ENCODE assay signal across 10 mouse cellular contexts in genomic region chr13:36729731-36730340, GRCm38 (mm10). TPM values are rescaled to one million over a fixed set of nuclear protein-coding genes. Genes with fewer than 3 reads are reported as not detected.
A peak's percentile ranks its signal among the peaks of the same experiment; 100 is the strongest.
DNase-seq lines count a peak whose midpoint lies in the region; ATAC-seq lines count a peak whose summit lies in the region.
"Had no signal": no experiment of that assay in that cellular context is flagged by ENCODE, and none has a peak within 500 bp of the region (broad histone marks: within the 10 kb centered on the region; RNA-seq: fewer than 3 reads in every experiment).

No protein-coding gene starts in this region.

- H3K27ac ChIP-seq in embryonic facial prominence, embryonic 10.5 days (replicated peaks): no peak overlapping the region
- H3K27ac ChIP-seq in hindbrain, embryonic 16.5 days (ENCODE audit: low read depth, low read length): peak overlapping the region; percentile 68
- peak overlapping the region; percentile 47; the same call in 1 of the 2 replicates for H3K27ac ChIP-seq in neural tube, embryonic 12.5 days

- peaks cover 100% of the 10 kb centered on the region for H3K27me3 ChIP-seq in embryonic facial prominence, embryonic 10.5 days (replicated peaks; ENCODE audit: low read depth, poor library complexity, severe bottlenecking)
- peaks cover 15% of the 10 kb centered on the region for H3K27me3 ChIP-seq in hindbrain, embryonic 16.5 days (replicated peaks; ENCODE audit: control insufficient read depth, insufficient read depth, low read length)
- H3K27me3 ChIP-seq in neural tube, embryonic 12.5 days (replicated peaks): peaks cover 83% of the 10 kb centered on the region

- H3K4me1 ChIP-seq in embryonic facial prominence, embryonic 10.5 days: peaks cover 44% of the 10 kb centered on the region
- H3K4me1 ChIP-seq in hindbrain, embryonic 16.5 days (ENCODE audit: control insufficient read depth, insufficient read depth, low read depth, low read length): peaks cover 6% of the 10 kb centered on the region
- peaks cover 19% of the 10 kb centered on the region; the same call in 1 of the 2 replicates for H3K4me1 ChIP-seq in neural tube, embryonic 12.5 days

- H3K9ac ChIP-seq in hindbrain, embryonic 16.5 days (ENCODE audit: low read depth, low read length): peak overlapping the region; percentile 73
- H3K9ac ChIP-seq in neural tube, embryonic 12.5 days: peak overlapping the region; percentile 66

- no peaks in the 10 kb centered on the region for H3K9me3 ChIP-seq in embryonic facial prominence, embryonic 10.5 days
- H3K9me3 ChIP-seq in hindbrain, embryonic 16.5 days (ENCODE audit: control insufficient read depth, low read length): no peaks in the 10 kb centered on the region
- no peaks in the 10 kb centered on the region for H3K9me3 ChIP-seq in neural tube, embryonic 12.5 days

- intact Hi-C loops in heart, postnatal 25 days (cut with DNase I): loop anchor here (10.0 kb wide), 1 partner anchor 445 kb away; no protein-coding TSS in a partner anchor

- H3K4me3 ChIP-seq in embryonic facial prominence, embryonic 10.5 days: peak overlapping the region; percentile 16; the same call in 1 of the 2 replicates
- H3K4me3 ChIP-seq in hindbrain, embryonic 16.5 days (ENCODE audit: low read length): peak overlapping the region; percentile 45
- H3K4me3 ChIP-seq in neural tube, embryonic 12.5 days: peak overlapping the region; percentile 28

- peak; percentile 86 for DNase-seq in heart, adult 11 months
- DNase-seq in heart, postnatal 25 days (ENCODE audit: low spot score): no peak
- peak; percentile 43 for DNase-seq in embryonic facial prominence, embryonic 10.5 days (ENCODE audit: low spot score)
- DNase-seq in spleen, adult 12 weeks (ENCODE audit: low spot score): no peak
- DNase-seq in heart, postnatal 4 days: no peak
- DNase-seq in natural killer cell, adult 2 months (ENCODE audit: low spot score in 2 of 2): no peak
- DNase-seq: layer of hippocampus, postnatal 36 days had no signal

- H3K4me2 ChIP-seq in hindbrain, embryonic 16.5 days (ENCODE audit: low read length): peak overlapping the region; percentile 55
- peak overlapping the region; percentile 58 for H3K4me2 ChIP-seq in neural tube, embryonic 12.5 days (replicated peaks)

- no peak for ATAC-seq in hindbrain, embryonic 16.5 days
- ATAC-seq in neural tube, embryonic 12.5 days (ENCODE audit: low FRiP score, low read depth): no peak

- WGBS in embryonic facial prominence, embryonic 10.5 days: under 1% methylated on average over 13 of the region's 13 CpGs
- 3% methylated on average over 13 of the region's 13 CpGs for WGBS in hindbrain, embryonic 16.5 days
- WGBS in neural tube, embryonic 12.5 days: under 1% methylated on average over 13 of the region's 13 CpGs

- no peaks in the 10 kb centered on the region for H3K36me3 ChIP-seq in embryonic facial prominence, embryonic 10.5 days (replicated peaks)
- no peaks in the 10 kb centered on the region for H3K36me3 ChIP-seq in hindbrain, embryonic 16.5 days (ENCODE audit: control insufficient read depth, insufficient read depth, low read length)
- H3K36me3 ChIP-seq in neural tube, embryonic 12.5 days: no peaks in the 10 kb centered on the region

RNA-seq across cellular contexts. Expression of gene Nrn1, which starts 5.1 kb away (rescaled TPM):
- total RNA-seq in heart, postnatal 25 days (2021): 1 to 10 TPM; 2.9 to 3.4 TPM
- 2.9 and 3.4 TPM in 2 replicates for polyA plus RNA-seq in embryonic facial prominence, embryonic 10.5 days (2016; fragmentation: Nextera tagmentation; extraction: Ambion mirVana)
- polyA plus RNA-seq in hindbrain, embryonic 16.5 days (2015; fragmentation: Nextera tagmentation; extraction: Ambion mirVana): 76.5 and 87.1 TPM in 2 replicates
- polyA plus RNA-seq in neural tube, embryonic 12.5 days (2016; fragmentation: Nextera tagmentation; extraction: Ambion mirVana): 39.4 and 44.9 TPM in 2 replicates
- 1 to 10 TPM; 1.4 to 1.5 TPM for total RNA-seq in heart, postnatal 4 days (2021)
- total RNA-seq: hematopoietic stem cell, adult 5-6 weeks had no signal

Comparison
In these comparisons a context has a peak if more than half of its experiments do, and no peak if none do; other contexts are left out.
1. DNase-seq: peak in heart, adult 11 months (single experiment) and embryonic facial prominence, embryonic 10.5 days (single experiment); none in heart, postnatal 25 days (single experiment), spleen, adult 12 weeks (single experiment), heart, postnatal 4 days (single experiment) and natural killer cell, adult 2 months (0 of 2).
2. Peak in every context shown above with its lines, with median percentiles within 50 percentile points of each other: H3K4me3 ChIP-seq.